Mouse (Mus musculus) left cerebral cortex, postnatal 25 days (tissue): ENCODE measurements around the gene Sept1. TPM values are rescaled to one million over a fixed set of nuclear protein-coding genes. Genes with fewer than 3 reads are reported as not detected.
"Not testable (repeated sequence)": the region's sequence is repeated elsewhere in the genome, so short reads cannot be mapped to it uniquely, and the experiment has no call there.

Experiments
- DNase-seq, 2 experiments: peaks; one replicate each; pipeline ENCODE4 v3.0.0; 2022; ENCODE audit warnings: low spot score in 2 of 2, mixed read lengths in 1 of 2
- intact Hi-C: fragments of 180-260 bp; cut with DNase I; formaldehyde crosslinking; loops from one replicate; pipeline ENCODE4 v1.15.1; 2025
- total RNA-seq, 2 experiments: library from RNA; stranded (reverse); gene quantifications; 2 replicates each; pipeline ENCODE4 v1.2.3; 2021

The Sept1 gene
- total RNA-seq, 2 experiments from 2014 or later = 3.4 to 3.6 TPM

- intact Hi-C loops = no loop called here
- DNase-seq = no peak
These were observed 23.0 kb upstream of the Sept1 start for GRCm38 (mm10) chr7:127255965-127256364.

GRCm38 (mm10) chr7:127255008-127255407 lies 22.1 kb upstream of the Sept1 start:
- no peak for DNase-seq
- intact Hi-C loops = no loop called here

DNA sequence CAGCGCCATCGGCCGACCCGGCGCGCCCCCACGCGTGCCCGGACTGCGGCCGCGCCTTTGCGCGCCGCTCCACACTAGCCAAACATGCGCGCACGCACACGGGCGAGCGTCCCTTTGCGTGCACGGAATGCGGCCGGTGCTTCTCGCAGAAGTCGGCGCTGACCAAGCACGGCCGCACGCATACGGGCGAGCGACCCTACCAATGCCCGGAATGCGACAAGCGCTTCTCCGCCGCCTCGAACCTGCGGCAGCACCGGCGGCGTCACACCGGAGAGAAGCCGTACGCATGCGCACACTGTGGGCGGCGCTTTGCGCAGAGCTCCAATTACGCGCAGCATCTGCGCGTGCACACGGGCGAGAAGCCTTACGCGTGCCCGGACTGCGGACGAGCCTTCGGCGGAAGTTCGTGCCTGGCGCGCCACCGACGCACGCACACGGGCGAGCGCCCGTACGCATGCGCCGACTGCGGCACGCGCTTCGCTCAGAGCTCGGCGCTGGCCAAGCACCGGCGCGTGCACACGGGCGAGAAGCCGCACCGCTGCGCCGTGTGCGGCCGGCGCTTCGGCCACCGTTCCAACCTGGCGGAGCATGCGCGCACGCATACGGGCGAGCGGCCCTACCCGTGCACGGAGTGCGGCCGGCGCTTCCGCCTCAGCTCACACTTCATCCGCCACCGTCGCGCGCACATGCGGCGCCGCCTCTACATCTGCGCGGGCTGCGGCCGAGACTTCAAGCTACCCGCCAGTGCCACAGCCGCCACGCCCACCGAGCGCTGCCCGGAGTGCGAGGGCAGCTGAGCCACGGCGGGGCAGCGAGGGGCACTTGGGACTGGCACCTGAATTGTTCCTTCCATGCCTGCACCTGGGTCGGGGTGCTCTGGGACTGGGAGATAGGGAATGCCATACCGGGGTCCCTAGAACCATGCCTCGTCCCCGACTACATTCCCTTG lies 21.2 kb upstream of the Sept1 start:
- intact Hi-C loops = no loop called here
- DNase-seq = peak; percentile 95 to 97

DNA sequence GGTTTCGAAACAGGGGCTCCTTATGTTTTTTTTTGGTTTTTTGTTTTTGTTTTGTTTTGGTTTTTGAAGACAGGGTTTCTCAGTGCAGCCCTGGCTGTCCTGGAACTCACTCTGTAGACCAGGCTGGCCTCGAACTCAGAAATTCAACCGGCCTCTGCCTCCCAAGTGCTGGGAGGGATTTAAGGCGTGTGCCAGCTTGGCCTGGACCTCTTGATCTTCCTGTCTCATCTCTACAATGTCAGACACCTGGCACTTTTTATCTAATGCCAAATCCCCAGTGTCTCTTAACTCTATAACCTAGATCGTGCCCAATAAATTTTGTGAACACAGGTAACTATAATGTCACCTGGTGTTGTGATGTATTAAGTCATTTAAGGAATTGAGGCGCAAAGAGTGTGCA lies 20.4 kb upstream of the Sept1 start:
- intact Hi-C loops = no loop called here
- DNase-seq = no peak

GRCm38 (mm10) chr7:127252414-127252813 lies 19.5 kb upstream of the Sept1 start:
- peak in 1 of 2 experiments; percentile 37 for DNase-seq
- intact Hi-C loops = no loop called here

- DNase-seq, intact Hi-C loops: not testable (repeated sequence)
These were observed 17.6 kb upstream of the Sept1 start for GRCm38 (mm10) chr7:127250511-127250910.

- intact Hi-C loops = no loop called here
- DNase-seq = no peak
These were observed 12.0 kb upstream of the Sept1 start for GRCm38 (mm10) chr7:127244658-127245510.

- intact Hi-C loops = no loop called here
- peak; percentile 94 to 95 for DNase-seq
These were observed 11.1 kb upstream of the Sept1 start, which contains the start of gene Zfp771 for GRCm38 (mm10) chr7:127243870-127244657. Zfp771 (plus strand) TSS chr7:127244274.

GRCm38 (mm10) chr7:127243361-127243867 lies 10.5 kb upstream of the Sept1 start:
- DNase-seq = no peak
- intact Hi-C loops = no loop called here

DNA sequence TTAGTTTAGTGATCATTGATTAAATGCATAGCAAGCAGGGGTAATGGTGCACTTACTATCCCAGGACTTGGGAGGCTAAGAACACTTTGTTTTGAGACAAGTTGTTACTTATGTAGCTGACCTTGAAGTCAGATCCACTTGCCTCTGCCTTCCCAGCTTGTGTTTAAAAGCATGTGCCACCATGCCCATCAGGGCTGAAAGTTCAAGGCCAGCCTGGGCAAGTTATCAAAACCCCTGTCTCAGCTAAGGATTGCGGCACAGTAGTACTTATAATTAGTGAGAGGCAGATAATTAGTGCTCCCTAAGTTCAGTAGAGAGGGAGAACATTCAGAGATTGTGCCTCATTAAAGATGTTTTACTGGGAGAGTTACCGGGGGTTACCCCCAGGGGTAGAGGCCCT lies 1.8 kb upstream of the Sept1 start:
- intact Hi-C loops = no loop called here
- DNase-seq = no peak

DNA sequence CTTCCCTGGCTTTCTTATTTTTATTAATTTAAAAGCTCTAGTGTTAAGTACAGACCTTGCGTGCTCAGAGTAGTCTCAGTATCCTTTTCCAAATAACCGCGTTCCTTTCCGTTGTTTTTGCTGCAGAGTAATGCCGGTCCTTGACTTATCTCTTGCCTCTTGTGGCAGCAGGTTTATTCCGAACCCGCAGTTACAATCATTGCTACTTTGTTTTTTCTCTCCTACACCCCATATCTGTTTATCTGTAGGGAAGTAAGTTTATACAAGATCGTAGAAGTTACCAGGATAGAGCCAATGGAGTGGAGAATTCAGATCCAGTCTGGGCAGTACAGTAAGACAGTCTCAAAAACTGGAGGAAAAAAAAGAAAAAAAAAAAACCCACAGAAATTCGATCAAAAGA lies 835 bp upstream of the Sept1 start:
- intact Hi-C loops = no loop called here
- no peak for DNase-seq

DNA sequence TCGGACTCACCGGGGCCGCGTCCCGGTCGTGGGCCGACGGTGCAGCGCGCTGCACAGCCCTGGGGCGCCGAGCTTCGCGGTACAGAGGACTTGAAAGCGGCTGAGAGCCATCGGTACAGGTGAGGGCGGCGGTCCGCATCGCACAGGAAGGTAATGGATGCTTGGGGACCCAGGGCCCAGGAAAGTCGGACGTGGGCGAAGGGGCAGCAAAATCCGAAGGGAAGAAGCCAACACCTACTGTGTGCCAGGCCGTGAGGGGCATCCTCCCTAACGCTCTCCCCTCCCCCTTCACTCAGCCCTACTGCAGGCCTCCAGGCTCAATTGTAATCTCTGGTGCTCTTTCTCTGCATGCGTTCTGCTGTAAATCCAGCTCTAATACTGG lies 429 bp upstream of the Sept1 start:
- DNase-seq = peak in 1 of 2 experiments; percentile 38
- intact Hi-C loops = no loop called here

GRCm38 (mm10) chr7:127231826-127232621 lies 906 bp downstream of the Sept1 start:
- intact Hi-C loops = no loop called here
- no peak for DNase-seq

DNA sequence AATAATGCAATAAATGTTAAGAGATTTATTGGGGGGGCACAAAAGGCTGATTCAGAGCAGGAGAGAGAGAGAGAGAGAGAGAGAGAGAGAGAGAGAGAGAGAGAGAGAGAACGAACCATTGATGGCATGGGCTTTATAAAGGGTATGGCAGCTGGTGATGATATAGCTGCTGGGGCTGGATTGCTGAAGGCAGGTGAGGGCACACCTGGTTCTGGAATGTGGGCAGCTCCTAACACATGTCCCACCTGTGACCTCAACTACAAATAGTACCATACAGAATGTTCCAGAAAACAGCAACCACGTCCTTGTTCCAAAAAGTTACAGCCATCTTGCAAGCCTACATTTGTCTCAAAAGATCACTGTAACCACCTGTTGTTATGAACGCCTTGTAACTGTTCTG lies 1.6 kb downstream of the Sept1 start:
- no peak for DNase-seq
- intact Hi-C loops = no loop called here

GRCm38 (mm10) chr7:127228615-127229303 lies 4.2 kb downstream of the Sept1 start:
- intact Hi-C loops = loop anchor here (2.0 kb wide), 1 partner anchor 14 kb away; no protein-coding TSS in a partner anchor
- peak; percentile 62 to 88 for DNase-seq

DNA sequence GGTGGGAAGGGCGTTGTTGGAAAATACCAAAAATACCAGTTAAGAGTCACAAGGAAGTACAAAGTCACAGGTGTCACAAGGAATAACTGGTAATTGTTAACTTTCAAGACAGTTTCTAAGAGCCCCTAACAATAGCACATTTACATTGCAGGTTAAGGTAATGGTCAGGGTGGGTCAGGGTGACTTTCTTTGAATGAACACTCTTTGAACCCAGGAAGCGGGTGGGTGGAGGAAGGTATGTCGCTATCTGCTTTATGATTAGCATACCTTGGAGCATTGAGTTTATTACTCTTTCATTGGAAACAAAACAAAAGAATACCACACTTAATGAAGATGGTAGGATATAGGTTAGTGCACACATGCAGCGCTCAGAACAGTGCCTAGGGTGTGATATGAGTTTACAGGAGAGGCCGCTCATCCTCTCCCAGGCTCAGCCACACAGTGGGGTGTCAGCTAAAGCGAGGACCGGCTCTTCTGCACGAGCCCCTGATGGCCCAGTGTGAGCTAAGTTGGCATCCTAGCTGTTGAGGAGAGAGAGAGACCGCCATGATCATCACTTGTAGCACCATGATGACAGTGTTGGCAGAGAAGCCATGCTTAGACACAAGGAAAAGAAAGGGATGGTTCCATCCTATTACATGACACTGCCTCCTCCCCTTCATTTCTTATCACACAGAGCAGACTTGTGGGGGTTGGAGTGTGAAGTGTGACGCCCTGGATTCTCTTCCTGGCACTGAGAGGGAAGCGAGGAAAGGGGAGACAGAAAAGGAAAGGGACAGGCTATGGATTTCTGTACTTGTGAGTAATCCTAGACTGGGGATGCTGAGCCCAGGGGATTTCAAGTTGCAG lies 7.6 kb downstream of the Sept1 start:
- intact Hi-C loops = no loop called here
- DNase-seq = peak in 1 of 2 experiments; percentile 82

- intact Hi-C loops = no loop called here
- DNase-seq = no peak
These were observed 8.3 kb downstream of the Sept1 start for GRCm38 (mm10) chr7:127224616-127225015.
